Mouse (Mus musculus) cerebellum, postnatal 36 days (tissue): ENCODE data around the gene Clec1b.

Experiments used
- DNase-seq, 2 experiments: peaks; one replicate each; pipeline ENCODE4 v3.0.0; 2021 to 2022; ENCODE audit warnings: mixed read lengths in 2 of 2

Gene Clec1b

DNA sequence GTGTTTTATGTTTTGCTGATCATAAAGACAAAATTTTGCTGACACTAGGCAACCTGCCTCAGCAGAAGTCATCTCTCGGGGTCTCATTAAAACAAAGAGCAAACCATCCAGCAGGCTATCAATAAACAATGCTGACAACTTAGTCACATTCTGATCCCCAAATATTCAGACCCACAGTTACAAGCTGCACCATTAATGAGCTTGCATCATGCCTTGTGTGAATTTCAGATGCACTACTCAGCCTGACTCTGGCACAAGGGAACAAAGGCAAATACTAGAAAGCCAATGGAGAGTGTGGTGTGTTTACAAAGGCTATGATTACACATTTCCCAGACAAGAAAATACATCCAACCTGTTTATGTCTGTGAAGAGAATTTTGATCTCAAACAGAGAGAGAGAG, 17.1 kb downstream of the Clec1b start:
- no peak for DNase-seq

DNA sequence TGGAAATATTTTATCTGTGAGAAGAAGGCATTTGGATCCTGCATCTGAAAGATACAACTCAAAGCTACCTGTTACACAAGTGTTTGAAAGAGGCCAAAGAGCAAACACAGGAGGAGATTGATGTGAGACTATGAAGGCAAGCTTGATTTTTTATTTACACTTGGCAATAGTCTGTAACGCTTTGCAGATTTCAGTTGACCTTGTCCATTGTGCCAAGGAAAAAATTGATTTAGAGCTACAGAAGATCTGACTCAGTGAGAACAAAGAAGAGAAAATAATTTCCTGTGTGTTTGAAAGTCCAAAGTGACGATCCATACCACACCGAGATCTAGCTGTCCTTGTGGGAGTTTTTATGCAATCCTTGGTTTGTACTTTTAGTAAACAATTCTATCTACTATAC, 25.2 kb downstream of the Clec1b start:
- no peak for DNase-seq

DNA sequence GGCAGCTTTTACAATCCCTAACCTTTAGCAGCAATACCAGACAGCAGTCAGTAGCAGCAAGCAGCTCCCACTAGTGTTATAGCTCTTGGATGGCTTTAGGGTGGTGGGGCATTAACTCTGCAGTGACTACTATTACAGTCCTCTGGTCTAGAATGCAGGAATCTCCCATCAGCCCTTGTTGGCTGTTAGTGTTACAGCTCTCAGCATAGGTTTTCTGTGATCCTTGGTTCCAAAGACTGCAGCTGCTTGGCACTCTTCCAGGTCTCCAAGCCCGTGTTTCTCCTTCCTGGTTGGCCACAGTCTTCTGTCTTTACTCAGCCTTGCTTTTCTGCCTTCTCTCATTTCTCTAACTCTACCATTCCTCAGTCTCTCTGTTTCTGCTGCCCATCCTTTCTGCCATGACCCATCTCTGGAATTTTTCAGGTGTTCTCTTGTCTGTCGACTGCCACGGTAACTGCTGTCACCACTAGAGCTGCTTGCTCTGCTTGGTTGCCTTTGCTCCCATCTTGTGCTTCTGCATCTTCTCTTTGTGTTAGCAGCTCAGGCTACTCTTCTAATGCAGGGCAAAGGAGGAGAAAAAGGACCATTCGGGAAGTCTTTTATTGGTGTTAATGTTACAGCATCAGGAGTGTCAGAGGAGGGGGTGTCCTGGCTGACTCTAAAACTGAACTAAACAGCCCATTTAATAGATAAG, 26.1 kb downstream of the Clec1b start:
- DNase-seq = no peak

DNA sequence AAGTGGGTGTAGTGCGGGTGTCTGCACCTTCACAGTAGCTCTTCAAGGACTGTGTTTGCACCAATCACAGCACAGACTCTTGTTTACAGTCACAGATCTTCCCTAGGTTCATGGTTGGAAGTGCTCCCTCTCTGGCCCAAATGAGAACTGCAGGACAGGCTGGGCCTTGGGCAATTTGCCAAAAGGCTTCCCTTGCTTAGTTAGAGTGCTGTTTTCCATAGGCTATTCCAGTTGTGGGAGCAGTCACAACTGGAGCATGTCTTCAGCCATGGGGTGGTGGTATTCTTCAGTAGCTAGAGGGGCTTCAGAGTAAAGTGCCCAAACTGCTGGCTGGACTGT, 26.6 kb downstream of the Clec1b start:
- peak; percentile 48 to 69 for DNase-seq

DNA sequence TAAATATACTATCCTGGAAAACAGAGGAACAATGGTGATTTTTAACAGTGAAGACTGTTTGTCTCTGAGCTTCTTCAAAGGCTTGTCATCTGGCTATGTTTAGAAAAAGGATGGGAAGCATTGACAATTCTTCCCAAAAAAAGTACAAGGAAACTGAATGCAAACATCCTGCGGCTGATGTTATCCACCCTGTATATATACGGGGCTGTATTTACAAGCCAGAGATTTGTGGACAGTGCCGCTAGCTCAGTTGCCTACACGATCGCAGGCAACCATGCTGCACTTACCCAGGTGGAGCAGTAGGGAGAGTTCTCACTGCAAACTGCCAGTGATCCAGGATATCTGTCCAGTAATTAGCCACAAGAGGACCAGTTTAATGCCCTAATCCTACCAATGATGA, 28.1 kb downstream of the Clec1b start:
- no peak for DNase-seq

DNA sequence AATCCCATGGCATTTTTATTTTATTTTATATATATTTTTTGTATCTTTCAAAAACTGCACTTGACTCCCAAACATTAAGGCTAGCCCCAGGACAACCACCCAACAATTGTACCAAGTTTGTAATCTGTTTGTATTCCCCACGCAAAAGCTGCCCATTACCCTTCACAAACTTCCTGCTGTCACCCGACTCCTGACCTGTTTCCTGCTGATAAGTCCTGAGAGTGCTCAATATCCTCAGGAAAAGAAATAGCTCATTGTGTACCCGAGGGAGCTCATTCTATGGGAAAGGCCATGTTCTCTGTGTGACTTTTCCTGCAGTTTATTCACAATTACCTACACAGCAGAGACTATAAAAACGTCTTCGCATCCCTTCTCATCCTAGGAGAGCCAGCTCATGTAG, 28.7 kb downstream of the Clec1b start:
- no peak for DNase-seq

DNA sequence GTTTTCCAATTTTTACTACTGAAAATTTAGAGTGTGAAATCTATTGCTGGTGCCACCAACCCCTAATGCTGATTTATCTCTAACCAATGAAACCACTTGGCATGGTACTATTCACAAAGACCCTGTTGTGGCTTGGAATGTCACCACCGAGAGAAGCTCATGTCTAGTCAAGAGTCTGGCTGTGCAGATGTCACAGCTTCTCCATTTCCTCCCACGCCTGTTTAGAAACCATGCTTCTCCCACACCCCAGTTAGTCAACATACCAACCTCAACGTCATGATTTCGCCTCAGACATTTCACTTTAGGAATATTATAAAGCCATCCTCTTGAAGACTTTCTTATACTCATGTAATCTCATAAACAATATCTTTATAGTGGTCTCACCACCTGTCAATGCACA, 30.2 kb downstream of the Clec1b start:
- no peak for DNase-seq

DNA sequence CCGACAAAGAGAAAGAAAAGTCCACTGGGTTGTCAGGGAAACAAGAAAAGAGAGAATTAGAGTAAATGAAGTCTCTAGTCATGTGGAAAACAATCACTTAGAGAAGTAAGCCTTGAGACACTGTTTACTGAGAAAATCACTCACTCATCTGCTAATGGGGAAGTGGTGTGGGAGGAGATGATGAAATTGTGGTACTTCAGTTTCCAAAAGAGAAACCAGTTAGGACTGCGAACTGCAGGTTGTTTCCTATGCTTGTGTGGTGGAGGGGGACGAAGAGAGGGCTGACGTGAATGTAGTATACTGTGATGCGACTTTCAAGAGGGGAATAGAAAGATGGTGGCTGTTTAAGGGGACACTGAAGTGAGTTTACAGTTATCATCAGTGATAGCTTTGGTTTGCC, 37.1 kb downstream of the Clec1b start:
- no peak for DNase-seq

DNA sequence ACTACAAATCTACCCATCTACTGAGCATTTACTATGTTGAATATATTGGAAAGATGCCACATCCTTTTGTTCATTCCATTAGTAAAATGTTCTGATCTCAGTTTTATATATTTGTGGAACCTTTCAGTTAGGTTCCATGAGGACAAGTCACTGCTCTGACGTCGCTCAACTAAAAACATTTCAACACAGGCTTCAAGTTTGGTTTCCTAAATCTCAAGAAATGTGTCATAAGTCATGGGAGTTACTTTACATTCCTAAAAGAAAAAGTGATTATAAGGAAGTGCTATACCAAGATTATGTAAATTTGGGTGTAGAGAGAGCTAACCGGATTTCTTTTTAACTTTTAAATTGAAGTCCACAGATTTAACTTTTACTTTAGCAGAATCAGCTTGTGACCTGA, 38.9 kb downstream of the Clec1b start:
- no peak for DNase-seq

DNA sequence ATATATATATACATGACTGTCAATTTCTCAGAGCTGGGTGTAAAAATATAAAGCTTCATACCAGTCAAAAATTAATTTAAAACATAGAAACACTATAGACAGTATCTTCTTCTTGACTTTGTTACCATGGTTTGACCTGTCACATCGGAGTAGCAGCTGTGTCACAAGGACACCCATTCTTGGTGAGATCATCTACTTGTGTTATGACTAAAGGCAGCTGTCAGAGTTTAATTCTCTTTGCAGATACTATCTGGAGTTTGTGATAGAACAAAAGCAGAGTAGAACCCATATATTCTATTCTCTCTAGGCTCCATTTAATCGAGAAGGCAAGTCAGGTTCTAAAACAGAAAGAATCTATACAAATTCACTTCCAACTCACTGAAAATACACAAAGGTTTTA, 40.9 kb downstream of the Clec1b start:
- DNase-seq = no peak

DNA sequence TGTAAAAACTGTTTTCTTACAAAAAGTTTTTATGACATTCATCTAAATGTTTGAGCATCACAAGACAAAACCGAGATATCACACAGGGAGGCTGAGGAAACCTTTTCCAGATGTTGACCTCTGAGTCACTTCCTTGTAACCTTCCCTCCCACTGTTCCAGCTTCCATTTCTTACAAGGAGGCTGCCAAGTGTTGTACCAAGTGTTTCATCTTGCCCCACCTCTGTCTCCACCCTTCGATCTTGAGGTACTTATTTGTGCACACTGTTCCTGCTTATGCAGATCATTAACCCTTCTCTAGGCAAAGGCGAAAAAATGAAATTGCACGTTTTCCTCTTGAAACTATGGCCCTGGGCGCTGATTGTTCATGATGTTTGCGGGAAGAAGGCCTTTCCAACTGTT, 52.6 kb downstream of the Clec1b start:
- no peak for DNase-seq

DNA sequence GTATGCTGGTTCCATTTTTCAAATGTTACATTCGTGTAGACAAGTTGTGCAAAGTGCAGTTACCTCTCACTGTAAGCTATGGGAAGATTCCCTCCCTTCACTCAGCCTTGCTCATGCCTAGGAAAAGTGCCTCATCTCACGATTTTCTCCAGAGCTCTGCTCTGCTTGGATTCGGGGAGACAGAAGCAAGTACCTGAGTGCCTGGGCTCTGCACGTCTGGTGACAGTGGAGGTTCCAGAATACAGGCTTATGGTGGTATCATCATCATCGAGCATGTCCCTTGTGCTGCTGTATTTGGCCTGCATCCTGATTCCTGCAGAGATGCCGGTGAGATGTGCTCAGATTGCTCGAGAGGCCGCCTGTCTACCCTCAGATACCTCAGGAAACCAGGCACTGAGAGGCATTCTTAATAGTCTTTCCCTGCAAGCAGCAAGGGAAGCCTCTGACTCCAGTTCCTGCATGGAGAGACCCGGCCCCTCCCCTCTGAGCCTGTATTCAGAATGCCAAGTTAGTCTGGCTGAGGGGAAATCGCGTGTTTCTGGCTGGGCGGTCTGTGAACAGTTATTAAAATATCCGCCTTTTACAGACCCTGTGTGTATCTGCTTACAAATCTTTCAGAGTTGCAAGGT, 54.4 kb downstream of the Clec1b start, which contains the start of gene Clec1a:
Gene Clec1a (minus strand): TSS at position 590 of the 629 bp plus-strand sequence.
- peak; percentile 3 to 16 for DNase-seq
